8 mouse cellular contexts compared by ENCODE assay signal in the genomic region with DNA sequence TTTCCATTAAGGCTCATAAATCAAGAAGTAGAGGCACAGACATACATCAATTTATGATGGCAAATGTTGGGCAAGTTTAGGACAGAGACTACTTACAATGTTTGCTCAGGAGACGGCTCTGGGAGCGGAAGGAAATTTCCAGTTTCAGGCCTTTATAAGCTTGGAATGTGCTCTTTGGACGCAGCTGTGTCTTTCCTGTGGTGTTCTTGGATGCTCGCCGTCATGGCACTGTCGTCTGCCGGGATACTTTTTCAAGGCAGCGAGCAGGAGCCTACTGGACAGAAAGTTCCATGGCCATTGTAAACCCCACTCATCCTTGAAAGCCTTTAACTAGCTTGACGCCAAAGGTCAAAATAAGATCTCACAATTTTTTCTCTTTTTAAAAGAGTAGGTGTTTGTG.
"Had no signal": no experiment of that assay in that cellular context is flagged by ENCODE, and none has a peak within 500 bp of the region (broad histone marks: within the 10 kb centered on the region; RNA-seq: fewer than 3 reads in every experiment).

No protein-coding gene starts in this region.

- DNase-seq: layer of hippocampus, adult 9-11 months; layer of hippocampus, postnatal 36 days; lung, adult 18-20 months; retina, postnatal 1 day; right cerebral cortex, postnatal 4 days; spleen, adult 18-20 months; thymus, adult 18-20 months; thymus, postnatal 14 days had no signal
